Mouse (Mus musculus) heart, embryonic 12.5 days (tissue): ENCODE measurements around the gene Irf5. TPM values are rescaled to one million over a fixed set of nuclear protein-coding genes. Genes with fewer than 3 reads are reported as not detected.
"Not testable (repeated sequence)": the region's sequence is repeated elsewhere in the genome, so short reads cannot be mapped to it uniquely, and the experiment has no call there.

Source experiments
- ATAC-seq: fragments of 200-750 bp; cut with Nextera tagmentation; 2 replicates; pipeline ENCODE4 v1.8.0; 2017; ENCODE audit warnings: moderate TSS enrichment, moderate library complexity; ENCODE audit not compliant: insufficient number of reproducible peaks, low FRiP score
- H3K27ac ChIP-seq: fragments of 300-500 bp; sonication (generic); 2 replicates; pipeline ENCODE4 v1.5.1; 2016; ENCODE audit warnings: mild to moderate bottlenecking, moderate library complexity; ENCODE audit not compliant: poor library complexity, severe bottlenecking
- H3K27me3 ChIP-seq: fragments of 300-500 bp; sonication (generic); replicated peaks from 2 replicates; pipeline ENCODE4 v1.6.1; 2016; ENCODE audit warnings: mild to moderate bottlenecking, moderate library complexity
- H3K36me3 ChIP-seq: fragments of 300-500 bp; sonication (generic); 2 replicates; pipeline ENCODE4 v1.6.1; 2016; ENCODE audit warnings: mild to moderate bottlenecking, moderate library complexity
- H3K4me1 ChIP-seq: fragments of 300-500 bp; sonication (generic); replicated peaks from 2 replicates; pipeline ENCODE4 v1.6.1; 2016; ENCODE audit warnings: mild to moderate bottlenecking
- H3K4me2 ChIP-seq: fragments of 300-500 bp; sonication (generic); 2 replicates; pipeline ENCODE4 v1.6.1; 2016; ENCODE audit warnings: mild to moderate bottlenecking, moderate library complexity
- H3K4me3 ChIP-seq: fragments of 300-500 bp; sonication (generic); 2 replicates; pipeline ENCODE4 v1.5.1; 2016; ENCODE audit warnings: mild to moderate bottlenecking
- H3K9ac ChIP-seq: fragments of 300-500 bp; sonication (generic); 2 replicates; pipeline ENCODE4 v1.6.1; 2016; ENCODE audit warnings: mild to moderate bottlenecking, moderate library complexity
- H3K9me3 ChIP-seq: fragments of 300-500 bp; sonication (generic); replicated peaks from 2 replicates; pipeline ENCODE4 v1.6.1; 2016; ENCODE audit warnings: mild to moderate bottlenecking, moderate library complexity
- WGBS: fragments of 180-500 bp; shearing (Covaris S2); methylation state at CpG from one replicate; pipeline ENCODE4 v1.1.7; 2016; 5-methylcytosine and 5-hydroxymethylcytosine counted together
- polyA plus RNA-seq: library from polyadenylated mRNA; unstranded; fragments of >200 nt; fragmentation: Nextera tagmentation; extraction: Ambion mirVana; gene quantifications from 2 replicates; pipeline ENCODE4 v1.2.1, GENCODE M21; 2016

Gene Irf5
- polyA plus RNA-seq, 1 experiment from 2014 or later, result 11.2 TPM

GRCm38 (mm10) chr6:29540956-29541355 lies 14.5 kb downstream of the Irf5 start:
- Histone ChIP-seq H3K4me3 (no peak overlapping the region), H3K4me1 (no peaks in the 10 kb centered on the region), H3K36me3 (peaks cover 62% of the 10 kb centered on the region), H3K27me3 (no peaks in the 10 kb centered on the region), H3K9me3 (peaks cover 4% of the 10 kb centered on the region; the same call in 1 of the 2 replicates), H3K9ac (no peak overlapping the region), H3K27ac (no peak overlapping the region), H3K4me2 (no peak overlapping the region)
- ATAC-seq, result no peak
- WGBS, result 86% methylated on average over 1 of the region's 1 CpGs

- Histone ChIP-seq H3K4me1 (no peaks in the 10 kb centered on the region), H3K27me3 (no peaks in the 10 kb centered on the region), H3K9ac (no peak overlapping the region), H3K4me3 (no peak overlapping the region), H3K27ac (no peak overlapping the region), H3K36me3 (peaks cover 81% of the 10 kb centered on the region), H3K9me3 (peaks cover 4% of the 10 kb centered on the region; the same call in 1 of the 2 replicates), H3K4me2 (no peak overlapping the region)
- whole genome bisulfite sequencing, result 90% methylated on average over 2 of the region's 2 CpGs
- ATAC-seq, result no peak
Measured at GRCm38 (mm10) chr6:29545611-29546010, 19.2 kb downstream of the Irf5 start.

GRCm38 (mm10) chr6:29547582-29547981 lies 21.2 kb downstream of the Irf5 start:
- Histone ChIP-seq H3K36me3 (peaks cover 84% of the 10 kb centered on the region), H3K4me2 (no peak overlapping the region), H3K9me3 (peaks cover 4% of the 10 kb centered on the region; the same call in 1 of the 2 replicates), H3K27me3 (no peaks in the 10 kb centered on the region), H3K27ac (no peak overlapping the region), H3K4me3 (no peak overlapping the region), H3K4me1 (no peaks in the 10 kb centered on the region), H3K9ac (no peak overlapping the region)
- ATAC-seq, result no peak

- no peak overlapping the region for H3K27ac ChIP-seq
- WGBS, result 94% methylated on average over 1 of the region's 1 CpGs
- no peak for ATAC-seq
Measured at GRCm38 (mm10) chr6:29548086-29548485, 21.7 kb downstream of the Irf5 start.

GRCm38 (mm10) chr6:29552526-29552925 lies 26.1 kb downstream of the Irf5 start:
- Histone ChIP-seq H3K9me3 (no peaks in the 10 kb centered on the region), H3K4me2 (no peak overlapping the region), H3K4me1 (no peaks in the 10 kb centered on the region), H3K27me3 (no peaks in the 10 kb centered on the region), H3K27ac (no peak overlapping the region), H3K36me3 (peaks cover 84% of the 10 kb centered on the region), H3K4me3 (no peak overlapping the region), H3K9ac (no peak overlapping the region)
- no peak for ATAC-seq
- 79% methylated on average over 2 of the region's 2 CpGs for WGBS

More at GRCm38 (mm10) chr6:29548086-29548485, 21.7 kb downstream of the Irf5 start:
- Histone ChIP-seq H3K9me3 (peaks cover 4% of the 10 kb centered on the region; the same call in 1 of the 2 replicates), H3K27me3 (no peaks in the 10 kb centered on the region), H3K9ac (no peak overlapping the region), H3K36me3 (peaks cover 83% of the 10 kb centered on the region), H3K4me2 (no peak overlapping the region), H3K4me3 (no peak overlapping the region), H3K4me1 (no peaks in the 10 kb centered on the region)

- H3K4me3 ChIP-seq, result no peak overlapping the region
- WGBS, result 92% methylated on average over 2 of the region's 2 CpGs
- H3K4me2 ChIP-seq, result no peak overlapping the region
- H3K27me3 ChIP-seq, result no peaks in the 10 kb centered on the region
- H3K27ac ChIP-seq, result no peak overlapping the region
- peaks cover 80% of the 10 kb centered on the region for H3K36me3 ChIP-seq
- H3K9ac ChIP-seq, result no peak overlapping the region
- no peak for ATAC-seq
- no peaks in the 10 kb centered on the region for H3K4me1 ChIP-seq
- H3K9me3 ChIP-seq, result no peaks in the 10 kb centered on the region
Measured at GRCm38 (mm10) chr6:29557112-29557511, 30.7 kb downstream of the Irf5 start.

GRCm38 (mm10) chr6:29576388-29576787 lies 50.0 kb downstream of the Irf5 start:
- H3K27me3 ChIP-seq, H3K9ac ChIP-seq, H3K27ac ChIP-seq, H3K4me3 ChIP-seq, H3K4me2 ChIP-seq, H3K9me3 ChIP-seq, ATAC-seq, H3K4me1 ChIP-seq: not testable (repeated sequence)
- peaks cover 79% of the 10 kb centered on the region for H3K36me3 ChIP-seq
- WGBS, result 83% methylated on average over 3 of the region's 3 CpGs

- Histone ChIP-seq H3K27ac (no peak overlapping the region), H3K36me3 (peaks cover 79% of the 10 kb centered on the region), H3K9ac (no peak overlapping the region), H3K4me1 (no peaks in the 10 kb centered on the region), H3K4me2 (no peak overlapping the region), H3K4me3 (no peak overlapping the region), H3K27me3 (no peaks in the 10 kb centered on the region), H3K9me3 (no peaks in the 10 kb centered on the region)
- 74% methylated on average over 1 of the region's 1 CpGs for WGBS
- ATAC-seq, result no peak
Measured at GRCm38 (mm10) chr6:29580770-29581169, 54.3 kb downstream of the Irf5 start.

- 95% methylated on average over 3 of the region's 3 CpGs for WGBS
- no peaks in the 10 kb centered on the region for H3K4me1 ChIP-seq
- peaks cover 79% of the 10 kb centered on the region for H3K36me3 ChIP-seq
- H3K4me3 ChIP-seq, result no peak overlapping the region
- no peaks in the 10 kb centered on the region for H3K9me3 ChIP-seq
- no peak for ATAC-seq
- no peak overlapping the region for H3K27ac ChIP-seq
- no peak overlapping the region for H3K4me2 ChIP-seq
- H3K27me3 ChIP-seq, result no peaks in the 10 kb centered on the region
- no peak overlapping the region for H3K9ac ChIP-seq
Measured at GRCm38 (mm10) chr6:29581202-29581601, 54.8 kb downstream of the Irf5 start.

Other genes starting within 250 kb of the Irf5 start
- gene Fam71f2, start 247.0 kb upstream of the Irf5 start, polyA plus RNA-seq, result 0.26 TPM in 1 of 2 replicates, not detected in the other
- gene Fam71f1, start 207.5 kb upstream of the Irf5 start, polyA plus RNA-seq, result 0.18 TPM in 2 replicates
- 476 and 483 TPM in 2 replicates for gene Calu, start 178.6 kb upstream of the Irf5 start, polyA plus RNA-seq
- gene Opn1sw, start 138.2 kb upstream of the Irf5 start, polyA plus RNA-seq, result 0.65 and 0.69 TPM in 2 replicates
- 25.1 and 27.0 TPM in 2 replicates for gene Ccdc136, start 130.3 kb upstream of the Irf5 start, polyA plus RNA-seq
- 90.7 and 98.1 TPM in 2 replicates for gene Flnc, start 93.4 kb upstream of the Irf5 start, polyA plus RNA-seq
- 175 and 189 TPM in 2 replicates for gene Atp6v1f, start 58.9 kb upstream of the Irf5 start, polyA plus RNA-seq
- not detected in 2 replicates for gene Atp6v1fnb, start 55.2 kb upstream of the Irf5 start, polyA plus RNA-seq
- 10.6 and 15.4 TPM in 2 replicates for gene Kcp, start 18.7 kb upstream of the Irf5 start, polyA plus RNA-seq
- 71.6 and 73.4 TPM in 2 replicates for gene Tnpo3, start 83.3 kb downstream of the Irf5 start, polyA plus RNA-seq
- gene Tspan33, start 167.6 kb downstream of the Irf5 start, polyA plus RNA-seq, result 11.2 and 11.9 TPM in 2 replicates
- 26.4 and 27.1 TPM in 2 replicates for gene Smo, start 208.9 kb downstream of the Irf5 start, polyA plus RNA-seq
- gene Ahcyl2, start 241.4 kb downstream of the Irf5 start, polyA plus RNA-seq, result 12.1 and 14.5 TPM in 2 replicates